Mouse (Mus musculus): Measurements from ENCODE around the gene Stac. TPM values are rescaled to one million over a fixed set of nuclear protein-coding genes. Genes with fewer than 3 reads are reported as not detected.

The Stac gene
- total RNA-seq, 1 experiment from 2014 or later: not detected

DNA sequence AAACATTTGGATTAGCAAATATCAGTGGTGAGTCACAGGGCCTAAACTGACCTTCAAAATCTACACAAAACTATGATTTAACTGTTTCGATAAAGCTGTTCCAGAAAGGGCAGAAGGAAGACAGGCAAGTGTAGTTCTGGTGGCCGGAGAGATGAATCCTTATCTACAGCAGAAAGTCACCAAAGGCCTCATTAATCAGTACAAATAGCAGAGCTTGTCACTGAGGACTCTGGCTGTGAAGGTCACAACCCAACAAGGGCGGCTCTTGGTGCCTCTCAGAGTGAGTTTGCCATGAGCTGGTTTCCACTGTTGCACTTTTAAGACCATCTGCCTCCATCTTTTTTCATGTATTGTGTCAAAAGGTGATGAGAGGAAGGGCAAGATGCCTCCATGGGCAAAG is 78.8 kb downstream of the Stac start:
- ATAC-seq (replicated peaks; ENCODE audit: low read depth, poor library complexity, severe bottlenecking): no peak

DNA sequence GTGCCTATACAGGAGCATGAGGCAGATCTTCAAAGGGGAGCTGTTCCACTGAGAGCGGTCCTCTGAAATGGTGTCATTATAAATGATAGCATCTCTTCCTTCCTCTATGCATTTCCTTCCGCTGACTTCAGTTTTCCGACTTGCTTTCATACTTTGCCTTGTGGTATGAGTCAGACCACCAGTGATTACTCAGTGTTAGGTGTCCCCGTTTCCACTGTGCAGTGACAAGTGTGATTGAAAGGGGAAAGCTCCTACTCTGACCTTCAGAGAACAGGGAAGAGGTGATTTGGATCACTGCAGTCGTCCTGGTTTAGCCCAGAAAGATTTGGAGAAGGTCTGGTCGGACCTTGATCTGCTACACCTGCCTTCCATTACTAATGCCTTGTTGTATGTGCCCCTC is 81.4 kb downstream of the Stac start:
- ATAC-seq (replicated peaks; ENCODE audit: low read depth, poor library complexity, severe bottlenecking): no peak

DNA sequence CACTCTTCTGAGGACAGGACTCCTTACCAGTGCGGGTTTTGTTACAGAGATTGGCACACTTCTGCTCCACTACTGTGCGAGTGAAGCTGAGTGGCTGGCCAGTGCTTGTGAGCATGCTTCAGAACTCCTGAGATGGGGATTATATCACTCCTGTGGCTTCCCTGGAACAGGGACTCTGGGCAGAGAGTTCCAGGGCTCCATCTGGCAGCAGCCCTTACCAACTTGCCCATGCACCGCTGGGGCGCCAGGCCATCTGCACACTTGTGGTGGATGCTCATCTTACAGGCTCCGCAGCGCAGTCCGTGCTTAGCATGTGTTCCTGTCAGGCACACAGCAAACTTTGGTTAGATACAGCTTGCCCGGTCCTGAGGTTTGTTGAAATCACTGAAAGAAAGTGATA is 83.5 kb downstream of the Stac start:
- ATAC-seq (replicated peaks; ENCODE audit: low read depth, poor library complexity, severe bottlenecking): no peak

DNA sequence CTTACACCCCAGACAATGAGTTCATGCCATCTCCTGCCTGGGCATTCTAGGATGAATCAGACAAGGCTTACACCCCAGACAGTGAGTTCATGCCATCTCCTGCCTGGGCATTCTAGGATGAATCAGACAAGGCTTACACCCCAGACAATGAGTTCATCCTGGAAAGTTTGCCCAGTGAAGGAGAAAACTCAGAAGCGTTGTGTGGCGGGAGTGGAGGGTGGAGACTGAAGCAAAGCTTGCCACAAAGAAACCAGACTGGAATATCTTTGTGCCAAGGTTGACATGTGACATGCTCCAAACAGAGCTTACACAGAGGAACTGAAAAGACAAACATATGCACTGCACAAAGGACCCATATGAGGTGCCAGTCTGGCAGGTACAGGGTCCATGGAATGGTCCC is 102.6 kb downstream of the Stac start:
- ATAC-seq (replicated peaks; ENCODE audit: low read depth, poor library complexity, severe bottlenecking): no peak

DNA sequence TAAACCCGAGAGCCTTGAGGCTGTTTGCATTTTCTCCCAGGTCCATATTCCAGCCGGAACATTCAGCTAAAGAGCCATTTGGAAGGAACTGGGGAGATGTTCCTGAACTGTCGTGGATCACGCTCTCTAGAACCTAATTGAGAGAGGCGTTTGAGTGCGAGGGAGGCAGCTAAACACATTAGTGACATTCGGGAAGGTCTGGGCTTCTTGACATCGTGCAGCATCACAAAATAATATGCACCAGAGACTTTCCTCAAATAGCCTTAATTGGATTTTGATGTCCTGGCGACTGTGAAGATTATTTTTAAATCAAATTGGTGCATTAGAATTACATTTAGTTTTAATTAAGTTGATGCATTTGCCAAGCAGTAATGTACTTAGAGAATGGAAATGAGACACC is 111.4 kb downstream of the Stac start:
- ATAC-seq (replicated peaks; ENCODE audit: low read depth, poor library complexity, severe bottlenecking): no peak

DNA sequence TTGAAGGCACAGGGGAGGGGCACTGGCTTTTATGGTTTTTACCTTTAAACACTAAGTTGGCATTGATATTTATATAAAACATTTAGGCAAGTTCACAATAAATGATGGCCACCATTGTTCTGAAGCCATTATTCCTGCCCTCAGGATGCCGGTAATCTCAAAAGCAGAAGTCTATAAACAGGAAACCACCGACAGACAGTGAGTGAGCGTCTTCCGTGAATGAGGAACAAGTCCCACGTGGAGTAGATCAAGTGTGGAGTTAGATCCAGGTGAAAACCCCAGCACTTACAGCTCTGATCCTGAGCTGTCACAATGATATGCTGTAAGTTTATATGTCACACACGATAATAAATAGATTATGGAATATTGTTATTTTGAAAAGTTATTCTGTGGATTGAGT is 112.7 kb downstream of the Stac start:
- peak; percentile 93 for ATAC-seq (replicated peaks; ENCODE audit: low read depth, poor library complexity, severe bottlenecking)

DNA sequence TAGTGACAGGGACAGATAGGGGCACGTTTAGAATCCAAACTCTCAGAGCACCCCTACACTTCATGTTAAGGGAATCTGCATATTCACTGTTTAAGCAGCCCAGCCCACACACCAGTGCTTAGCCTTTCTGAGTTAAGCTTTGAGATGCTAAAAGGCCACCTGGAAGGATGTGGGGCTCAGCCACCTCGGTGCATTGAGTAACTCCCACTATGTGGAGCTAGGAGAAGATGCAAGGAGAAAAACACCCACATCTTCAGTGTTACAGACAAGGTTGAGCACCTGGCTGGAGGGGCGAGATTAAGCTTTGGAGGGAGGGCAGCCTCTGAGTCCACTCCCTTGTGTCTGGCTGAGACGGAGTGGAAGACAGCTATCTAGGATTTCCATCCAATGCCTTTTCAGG is 114.3 kb downstream of the Stac start:
- ATAC-seq (replicated peaks; ENCODE audit: low read depth, poor library complexity, severe bottlenecking): no peak

DNA sequence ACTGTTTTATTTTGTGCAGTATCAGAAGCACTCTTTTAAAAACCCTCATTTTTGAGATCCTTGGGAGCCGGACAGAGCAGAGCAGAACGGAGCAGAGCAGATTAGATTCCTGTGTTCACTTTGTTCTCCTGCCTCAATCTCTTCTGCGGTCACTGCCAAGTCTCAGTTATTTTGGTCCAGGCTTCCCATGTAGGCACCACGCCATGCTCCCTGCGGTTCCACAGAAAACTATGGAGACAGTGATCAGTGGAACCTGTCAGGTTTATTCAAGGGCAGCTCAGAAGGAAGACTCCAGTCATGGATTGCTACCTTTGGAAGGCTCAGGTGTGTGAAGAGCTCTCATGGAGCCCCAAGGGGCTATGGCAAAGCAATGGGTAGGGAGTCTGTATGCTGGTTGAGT is 116.3 kb downstream of the Stac start:
- no peak for ATAC-seq (replicated peaks; ENCODE audit: low read depth, poor library complexity, severe bottlenecking)

DNA sequence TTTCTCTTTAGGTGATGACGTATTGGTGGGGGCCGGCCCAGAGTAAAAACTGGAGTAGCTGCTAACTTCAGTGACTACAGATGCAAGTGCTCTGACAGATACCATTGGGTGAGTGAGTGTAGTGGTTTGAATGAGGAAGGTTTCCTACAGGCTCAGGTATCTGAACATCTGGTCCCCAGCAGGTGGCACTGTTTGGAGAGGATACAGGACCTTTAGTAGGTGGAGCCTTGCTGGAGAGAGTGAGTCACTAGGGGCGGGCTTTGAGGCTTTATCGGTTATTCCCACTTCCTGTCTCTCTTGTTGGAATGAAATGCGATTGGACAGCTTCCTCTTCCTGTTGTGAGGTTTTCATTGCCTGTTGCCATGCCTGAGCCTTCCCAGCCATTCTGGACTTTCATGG is 118.5 kb downstream of the Stac start:
- ATAC-seq (replicated peaks; ENCODE audit: low read depth, poor library complexity, severe bottlenecking): peak; percentile 65

DNA sequence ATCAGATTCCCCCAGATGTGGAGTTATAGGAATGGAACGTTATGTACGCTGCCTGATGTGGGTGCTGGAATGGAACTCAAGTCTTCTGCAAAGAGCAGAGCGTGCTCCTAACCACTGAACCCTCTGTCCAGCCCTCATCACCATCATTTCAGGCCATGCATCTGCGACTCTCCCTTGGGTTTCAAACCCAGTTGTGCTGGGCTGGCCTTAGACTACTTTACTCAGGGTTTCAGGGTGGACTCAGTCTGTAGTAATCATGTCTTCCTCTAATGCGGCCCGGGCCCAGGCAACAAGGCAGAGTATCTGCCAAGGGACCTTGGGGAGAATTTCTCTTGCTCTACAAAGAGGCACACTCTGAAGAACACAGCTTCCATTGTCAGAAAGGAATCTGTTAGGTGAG is 126.0 kb downstream of the Stac start:
- no peak for ATAC-seq (replicated peaks; ENCODE audit: low read depth, poor library complexity, severe bottlenecking)

DNA sequence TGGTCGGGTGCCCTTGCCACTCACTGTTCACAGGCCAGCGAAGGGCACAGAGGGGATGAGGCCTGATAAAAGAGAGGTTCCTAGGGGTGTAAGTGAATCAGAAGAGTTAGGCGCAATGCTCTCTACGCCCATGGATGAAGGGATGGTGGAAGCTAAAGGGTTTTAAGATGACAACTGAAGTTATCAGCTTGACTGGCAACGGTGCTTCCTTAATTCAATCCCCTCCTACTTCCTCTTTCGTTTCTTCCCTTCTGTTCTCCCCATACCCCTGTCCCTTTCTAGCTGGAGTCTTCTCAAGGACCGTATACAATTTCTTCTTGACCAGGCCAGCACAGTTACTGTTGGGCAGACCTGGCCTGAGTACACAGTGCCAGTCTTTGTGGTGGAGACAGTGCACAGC is 126.9 kb downstream of the Stac start:
- peak; percentile 81 for ATAC-seq (replicated peaks; ENCODE audit: low read depth, poor library complexity, severe bottlenecking)

DNA sequence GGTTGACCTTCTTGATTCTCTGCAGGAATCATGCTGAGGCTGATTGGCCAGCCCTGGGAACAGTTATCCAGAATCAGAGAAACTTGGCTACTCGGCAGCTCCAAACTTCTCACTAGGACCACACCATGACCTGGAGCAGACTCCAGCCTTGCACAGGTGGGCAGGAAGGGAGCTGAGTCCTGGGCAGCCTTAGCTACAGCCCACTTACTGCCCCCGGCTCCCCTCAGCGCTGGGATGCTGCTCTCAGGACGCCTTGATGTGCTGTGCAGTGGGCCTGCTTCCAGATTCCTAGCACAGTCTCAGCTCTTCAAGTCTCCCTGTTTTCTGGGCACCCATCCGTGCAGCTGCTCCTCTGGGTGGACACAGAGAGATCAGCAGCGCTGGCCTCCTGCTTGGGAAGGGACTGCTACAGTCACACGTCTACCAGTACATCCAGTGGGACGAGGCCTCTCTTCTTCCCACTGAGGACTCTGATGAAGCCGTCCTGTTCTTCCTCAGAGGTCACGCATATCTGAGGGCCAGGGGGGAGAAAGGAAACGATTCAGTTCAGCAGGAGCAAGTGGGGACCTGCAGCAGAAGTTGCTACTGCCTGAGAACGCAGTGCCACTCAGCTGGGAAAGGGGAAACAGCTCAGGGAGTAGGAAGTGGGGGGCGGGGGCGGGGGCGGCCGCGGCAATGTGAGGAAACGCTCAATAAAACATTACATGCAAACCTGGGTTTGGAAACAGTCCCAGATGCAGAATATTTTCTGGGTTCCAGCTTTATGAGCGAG is 127.7 kb downstream of the Stac start:
- ATAC-seq (replicated peaks; ENCODE audit: low read depth, poor library complexity, severe bottlenecking): peak; percentile 88

DNA sequence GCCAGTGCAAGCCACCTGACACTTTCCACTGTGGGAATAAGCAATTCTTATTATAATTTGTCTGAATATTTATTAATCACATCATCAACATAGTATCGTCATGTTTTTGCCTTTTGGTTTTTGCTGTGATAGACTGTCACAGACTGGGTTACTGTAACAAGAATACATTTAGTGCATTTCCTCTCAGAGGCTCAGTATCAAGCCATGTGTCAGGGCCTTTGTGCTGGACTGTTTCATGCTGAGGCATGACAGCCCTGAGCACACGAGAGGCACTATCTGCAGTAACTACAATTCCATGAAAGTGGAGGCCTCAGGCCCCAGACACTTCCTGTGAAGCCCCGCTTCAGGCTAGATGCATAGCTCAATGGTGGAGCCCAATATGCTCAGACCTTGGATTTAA is 133.4 kb downstream of the Stac start:
- ATAC-seq (replicated peaks; ENCODE audit: low read depth, poor library complexity, severe bottlenecking): no peak

DNA sequence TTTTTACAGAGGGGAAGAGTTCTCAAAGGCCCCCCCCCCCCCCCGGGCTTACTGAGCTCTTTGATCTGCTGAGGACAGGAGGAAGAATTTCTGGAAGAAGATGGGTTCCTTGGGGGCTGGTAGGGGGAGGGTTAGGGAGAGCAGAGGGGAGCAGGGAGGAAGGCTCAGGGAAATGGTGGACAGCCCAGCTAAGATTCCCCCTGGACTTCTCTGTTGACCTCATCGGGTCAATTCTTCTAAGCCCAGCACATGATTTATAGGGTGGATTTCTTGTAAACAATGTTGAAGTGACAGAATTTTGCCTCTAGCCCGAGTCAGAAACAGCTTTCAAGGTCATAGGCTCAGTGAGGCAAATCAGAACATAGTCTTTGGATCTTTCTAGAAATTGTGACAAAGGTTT is 137.3 kb downstream of the Stac start:
- no peak for ATAC-seq (replicated peaks; ENCODE audit: low read depth, poor library complexity, severe bottlenecking)

DNA sequence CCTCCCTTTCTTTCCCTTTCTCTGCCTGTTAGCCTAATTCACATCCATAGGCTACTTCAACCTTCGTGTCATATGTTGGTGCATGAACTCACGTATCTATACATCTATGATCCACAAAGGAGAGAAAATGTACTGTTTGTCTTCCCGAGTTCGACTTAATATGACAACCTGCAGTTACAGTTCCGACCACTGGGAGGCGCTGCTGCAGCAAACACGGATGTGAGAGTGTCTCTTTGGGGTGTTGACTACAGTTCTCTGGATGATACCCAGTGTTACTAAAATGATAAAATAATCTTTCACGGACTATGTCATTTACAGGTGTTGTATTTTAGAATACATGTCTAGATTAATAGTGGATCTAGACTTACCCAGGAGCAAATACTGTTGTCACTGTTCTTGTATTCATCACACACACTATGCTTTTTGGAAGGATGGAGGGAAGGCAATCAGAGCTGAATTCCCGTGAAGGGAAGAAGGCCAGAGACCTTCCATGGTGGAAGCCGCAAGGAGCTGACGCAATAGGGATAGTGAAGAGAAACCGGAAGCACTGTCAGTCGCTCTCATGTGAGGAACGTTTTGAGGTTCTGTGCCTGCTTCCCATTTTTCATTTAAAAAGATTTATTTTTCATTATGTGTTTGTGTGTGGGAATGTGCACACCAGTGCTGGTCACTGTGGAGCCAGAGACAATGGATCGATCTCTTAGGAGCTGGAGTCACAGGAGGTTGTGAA is 138.5 kb downstream of the Stac start:
- ATAC-seq (replicated peaks; ENCODE audit: low read depth, poor library complexity, severe bottlenecking): peak; percentile 83

DNA sequence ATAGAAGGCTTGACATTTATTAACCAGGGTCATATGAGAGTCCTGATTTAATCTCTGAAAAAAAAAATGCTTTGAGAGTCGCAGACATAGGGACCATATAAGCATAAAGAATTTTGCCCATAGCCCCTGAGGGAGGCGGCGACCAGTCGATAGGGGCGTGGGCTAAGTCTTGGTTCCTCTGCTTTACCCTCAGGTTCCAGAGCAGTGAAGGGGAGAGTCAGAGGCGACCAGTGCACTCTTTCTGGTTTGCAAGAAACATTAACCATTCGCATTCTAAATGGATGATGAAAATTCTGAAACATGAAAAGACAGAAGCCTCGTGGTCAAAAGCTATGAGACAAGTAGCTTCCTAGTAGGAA is 139.2 kb downstream of the Stac start:
- no peak for ATAC-seq (replicated peaks; ENCODE audit: low read depth, poor library complexity, severe bottlenecking)

DNA sequence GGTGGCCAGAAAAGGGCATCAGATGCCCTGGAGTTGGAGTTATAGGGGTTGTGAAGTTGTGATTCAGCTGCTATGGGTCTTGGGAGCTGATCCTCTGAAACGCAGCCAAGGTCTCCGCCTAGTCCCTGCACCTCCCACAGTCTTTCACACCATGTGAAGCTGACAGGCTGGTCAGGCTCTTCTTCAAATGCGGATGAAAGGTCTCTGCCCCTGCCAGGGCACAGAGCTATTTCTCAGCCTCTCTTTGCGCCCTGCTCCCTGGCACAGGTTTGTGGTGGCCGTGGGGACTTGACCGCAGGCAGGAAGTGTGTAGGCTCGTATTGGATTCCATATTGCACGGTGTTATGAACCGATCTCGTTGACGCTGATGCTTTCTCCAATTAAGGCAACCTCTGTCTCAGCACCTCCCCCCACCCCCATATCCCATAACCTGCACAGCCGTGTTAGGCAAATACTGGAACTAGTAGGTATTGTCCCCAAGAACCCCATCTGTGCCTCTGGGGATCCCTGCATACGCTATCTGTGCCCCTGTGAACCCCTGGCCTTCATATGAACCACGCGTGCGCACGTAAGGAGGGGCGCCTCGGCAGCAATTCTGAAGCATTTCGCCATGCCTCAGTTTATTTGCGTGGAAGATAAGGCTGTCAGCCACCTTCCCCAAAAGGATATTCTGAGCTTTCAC is 139.7 kb downstream of the Stac start:
- no peak for ATAC-seq (replicated peaks; ENCODE audit: low read depth, poor library complexity, severe bottlenecking)

DNA sequence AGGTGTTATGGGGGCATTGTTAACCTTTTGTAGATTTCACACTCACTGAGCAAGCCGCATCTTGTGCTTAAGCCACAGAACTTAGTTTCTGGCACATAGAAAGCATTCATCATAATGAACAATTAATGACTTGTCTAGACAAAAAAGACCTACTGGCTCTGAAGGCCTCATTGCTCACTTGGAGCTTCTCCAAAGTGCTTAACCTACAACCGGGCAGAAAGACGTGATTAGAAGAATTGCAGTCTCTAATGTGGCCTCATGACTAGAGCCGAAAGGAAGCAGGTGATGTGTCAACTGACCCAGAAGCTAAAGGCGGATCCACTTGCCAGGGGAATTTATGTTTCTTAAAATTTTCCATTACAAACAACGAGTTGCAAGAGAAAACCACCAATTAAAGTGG is 147.5 kb downstream of the Stac start:
- no peak for ATAC-seq (replicated peaks; ENCODE audit: low read depth, poor library complexity, severe bottlenecking)

DNA sequence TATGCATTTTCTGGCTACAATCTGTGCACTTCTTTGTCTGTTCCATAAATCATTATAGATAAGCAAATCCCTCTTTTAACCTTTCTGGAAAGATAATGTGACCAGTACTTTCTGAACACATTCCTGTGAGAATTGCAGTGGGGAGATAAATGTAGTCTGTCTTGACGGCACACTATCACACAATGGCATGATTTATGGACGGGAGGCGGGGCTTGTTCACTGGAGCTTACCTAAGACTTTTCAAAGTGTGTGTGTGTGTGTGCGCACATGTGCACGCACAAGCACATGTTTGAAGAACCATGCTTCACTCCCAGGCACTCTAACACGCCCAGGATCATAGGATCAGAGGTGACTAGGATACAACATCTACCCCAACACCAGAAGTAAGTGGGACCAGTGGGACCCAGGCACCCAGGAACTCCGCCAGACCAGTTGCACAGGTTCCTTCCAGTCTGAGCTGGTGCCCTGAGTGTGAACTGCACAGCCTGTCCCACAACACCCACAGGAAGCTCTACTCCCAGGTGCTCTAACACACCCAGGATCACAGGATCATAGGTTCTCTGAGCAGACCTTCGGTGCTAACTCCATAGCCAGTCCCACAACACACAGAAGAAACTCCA is 154.6 kb downstream of the Stac start:
- ATAC-seq (replicated peaks; ENCODE audit: low read depth, poor library complexity, severe bottlenecking): no peak

DNA sequence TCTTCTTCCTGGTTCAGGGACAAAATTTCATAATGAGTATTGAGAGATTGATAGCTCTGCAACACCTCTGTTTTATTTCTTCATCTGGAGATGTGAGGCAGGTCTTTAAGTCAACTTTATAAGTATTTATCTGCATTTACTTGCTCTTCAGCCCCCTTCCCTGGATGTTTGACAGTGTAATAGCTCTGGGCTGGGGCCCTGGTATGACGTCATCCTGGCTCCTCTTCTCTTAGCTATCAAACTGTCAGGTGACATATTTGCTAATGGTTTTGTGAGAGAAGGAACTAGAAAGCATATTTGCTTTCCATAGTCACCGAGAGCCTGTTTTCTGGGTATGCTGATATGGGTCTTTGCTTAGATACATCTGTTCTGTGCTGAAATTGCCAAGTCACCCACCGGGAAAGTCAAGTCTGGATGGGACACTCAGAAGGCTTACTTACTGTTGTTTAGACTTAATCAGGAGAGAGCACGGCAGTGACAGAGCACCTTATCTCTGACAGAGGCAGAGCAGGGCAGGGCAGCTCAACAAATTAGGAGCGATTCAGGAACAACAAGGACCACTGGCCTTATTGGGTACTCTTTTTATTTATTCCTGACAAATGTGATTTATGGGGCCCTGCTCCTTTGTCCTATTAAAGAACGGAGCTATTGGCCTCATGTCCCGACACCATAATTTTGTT is 155.3 kb downstream of the Stac start:
- ATAC-seq (replicated peaks; ENCODE audit: low read depth, poor library complexity, severe bottlenecking): peak; percentile 39; the same call in 1 of the 2 replicates

Measured in common myeloid progenitor, adult 5-6 weeks (primary cell).